Mouse (Mus musculus) skeletal muscle tissue, postnatal 0 days (tissue): ENCODE data around the gene Vmn1r233. TPM values are rescaled to one million over a fixed set of nuclear protein-coding genes. Genes with fewer than 3 reads are reported as not detected.

Source experiments
- polyA plus RNA-seq: library from polyadenylated mRNA; unstranded; fragments of >200 nt; fragmentation: Nextera tagmentation; extraction: Ambion mirVana; gene quantifications from 2 replicates; pipeline ENCODE4 v1.2.1, GENCODE M21; 2015

Gene Vmn1r233
- polyA plus RNA-seq, result not detected in 2 replicates

DNA sequence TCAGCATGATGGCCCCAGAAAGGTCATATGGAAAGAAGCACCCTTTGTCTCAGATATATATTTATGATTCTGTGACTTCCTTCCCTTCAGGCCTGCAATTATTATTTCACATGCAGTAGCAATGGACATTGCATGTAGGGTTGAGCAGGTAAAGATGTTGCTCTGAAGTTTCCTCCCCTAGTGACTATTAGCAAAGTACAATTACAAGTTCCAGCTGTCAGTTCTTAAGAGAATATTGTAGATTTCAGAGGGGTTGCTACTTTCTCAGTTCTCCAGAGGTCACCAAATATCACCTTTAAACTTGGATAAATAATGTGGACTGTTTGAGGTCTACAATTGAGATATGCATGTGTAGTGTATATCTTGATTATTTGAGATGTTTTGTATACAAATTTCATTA, at the start of gene Vmn1r233:
Vmn1r233 (minus strand) TSS at position 101 of the 400 bp plus-strand sequence.

DNA sequence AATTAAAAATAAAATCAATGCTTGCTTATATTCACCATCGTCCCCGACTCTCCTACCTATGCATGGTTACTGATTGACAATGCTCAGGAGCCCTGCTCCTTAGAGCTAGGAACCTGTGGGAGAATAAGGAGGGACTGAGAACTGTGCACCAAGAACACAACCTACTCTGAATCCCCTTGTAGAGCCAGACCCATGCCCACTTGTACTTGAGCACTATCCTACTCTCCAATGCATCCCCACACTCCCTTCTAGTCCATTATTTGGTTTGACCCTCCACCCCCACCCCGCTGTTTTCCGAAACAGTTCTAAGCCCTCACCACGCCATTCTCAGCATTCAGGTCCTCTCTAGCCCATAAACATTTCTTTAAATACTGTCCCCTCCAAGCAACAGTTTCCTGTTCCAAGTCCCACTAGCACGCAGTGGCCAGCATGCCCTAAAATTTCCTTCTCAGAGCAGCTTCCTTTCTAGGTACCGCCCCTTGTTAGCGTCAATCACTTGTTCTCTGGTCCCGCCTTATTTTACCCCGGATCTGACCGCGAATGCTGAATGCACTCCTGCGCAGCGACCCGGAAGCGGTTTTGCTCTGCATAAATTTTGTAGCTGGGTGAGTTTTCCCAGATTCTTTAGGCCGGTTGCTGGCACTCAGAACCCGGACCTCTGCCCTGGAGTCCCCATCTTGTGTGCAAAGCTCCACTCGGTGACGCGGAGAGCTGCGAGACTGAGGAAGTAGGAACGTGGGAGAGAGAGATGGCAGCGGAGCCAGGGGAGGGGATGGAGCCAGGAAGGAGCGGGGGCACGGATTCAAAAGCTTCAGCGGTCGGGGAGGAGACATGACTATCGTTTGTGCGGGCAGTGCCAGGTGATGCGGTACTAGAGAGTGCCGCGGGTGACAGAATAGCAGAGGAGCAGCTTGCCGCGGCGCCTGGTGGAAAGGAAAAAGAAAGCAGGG, 12.4 kb upstream of the Vmn1r233 start, which contains the start of gene Zfp160:
Zfp160 (plus strand) TSS at position 522 of the 950 bp plus-strand sequence.

DNA sequence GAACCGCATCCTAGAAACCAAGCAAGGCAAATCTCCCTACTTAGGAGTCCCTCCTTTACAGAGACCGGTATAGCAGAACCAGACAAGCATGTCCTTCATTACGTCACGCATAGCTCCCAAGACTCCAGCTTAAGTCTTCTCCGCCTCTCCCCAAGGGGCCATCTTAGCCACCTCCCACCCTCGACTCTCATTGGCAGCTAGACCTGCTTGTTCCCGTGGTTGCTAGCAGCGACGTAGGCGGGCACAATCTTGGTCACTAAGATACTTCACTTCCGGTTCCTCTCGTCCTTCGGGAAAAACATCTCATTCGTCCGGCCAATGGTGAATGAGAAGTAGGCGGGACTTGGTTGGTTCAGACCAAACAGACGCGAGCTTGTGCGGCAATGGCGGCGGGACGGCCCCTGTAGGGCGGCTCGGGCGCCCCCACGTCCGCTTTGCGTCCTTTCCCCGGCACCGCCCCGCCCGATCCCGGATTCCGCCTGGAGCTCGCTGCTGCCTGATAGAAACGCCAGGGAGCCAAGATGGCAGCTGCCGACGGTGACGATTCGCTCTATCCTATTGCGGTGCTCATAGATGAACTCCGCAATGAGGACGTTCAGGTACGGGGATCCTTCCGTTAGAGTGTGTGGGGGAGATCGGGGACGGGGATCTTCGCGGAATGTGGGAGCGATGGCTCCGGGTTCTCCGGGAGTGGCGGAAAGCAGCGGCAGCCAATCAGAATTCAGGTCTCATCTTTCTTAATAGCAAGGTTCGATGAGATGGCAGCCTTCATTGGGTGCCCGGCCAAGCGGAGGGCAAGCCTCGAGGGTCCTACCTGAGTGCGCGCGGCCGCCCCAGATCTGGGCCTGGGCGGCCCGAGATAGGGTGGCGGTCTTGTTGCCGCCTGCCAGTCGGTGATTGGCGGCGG, 51.0 kb downstream of the Vmn1r233 start, which contains the start of gene Ppp2r1a:
Ppp2r1a (plus strand) TSS at position 327 of the 907 bp plus-strand sequence.

Other genes starting within 250 kb of the Vmn1r233 start
- gene Vmn1r228, start 210.3 kb downstream of the Vmn1r233 start, polyA plus RNA-seq, result not detected in 2 replicates
- gene Vmn1r229, start 184.9 kb downstream of the Vmn1r233 start, polyA plus RNA-seq, result not detected in 2 replicates
- not detected in 2 replicates for gene Vmn1r230, start 156.0 kb downstream of the Vmn1r233 start, polyA plus RNA-seq
- gene Vmn1r231, start 91.4 kb downstream of the Vmn1r233 start, polyA plus RNA-seq, result not detected in 2 replicates
- not detected in 2 replicates for gene Vmn1r232, start 76.8 kb downstream of the Vmn1r233 start, polyA plus RNA-seq
- 167 and 189 TPM in 2 replicates for gene Ppp2r1a, start 51.2 kb downstream of the Vmn1r233 start, polyA plus RNA-seq
- 5.3 and 6.6 TPM in 2 replicates for gene Zfp160, start 12.4 kb upstream of the Vmn1r233 start, polyA plus RNA-seq
- gene Vmn1r234, start 229.6 kb upstream of the Vmn1r233 start, polyA plus RNA-seq, result not detected in 2 replicates